Mouse (Mus musculus) stomach, embryonic 16.5 days (tissue): ENCODE results near the gene Slc35b3. TPM values are rescaled to one million over a fixed set of nuclear protein-coding genes. Genes with fewer than 3 reads are reported as not detected.

Experiments
- ATAC-seq: fragments of 200-750 bp; cut with Nextera tagmentation; 2 replicates; pipeline ENCODE4 v1.8.0; 2017; ENCODE audit warnings: moderate number of reproducible peaks, moderate TSS enrichment; ENCODE audit not compliant: insufficient read depth, low FRiP score
- H3K27ac ChIP-seq: fragments of 300-500 bp; sonication (generic); 2 replicates; pipeline ENCODE4 v1.5.1; 2014; ENCODE audit warnings: low read length
- H3K27me3 ChIP-seq: fragments of 300-500 bp; sonication (generic); 2 replicates; pipeline ENCODE4 v1.6.1; 2014; ENCODE audit warnings: low read length, control low read depth, mixed read lengths; ENCODE audit not compliant: control insufficient read depth, insufficient read depth
- H3K36me3 ChIP-seq: fragments of 300-500 bp; sonication (generic); 2 replicates; pipeline ENCODE4 v1.6.1; 2014; ENCODE audit warnings: low read length; ENCODE audit not compliant: control insufficient read depth, insufficient read depth
- H3K4me1 ChIP-seq: fragments of 300-500 bp; sonication (generic); 2 replicates; pipeline ENCODE4 v1.6.1; 2014; ENCODE audit warnings: low read length, control low read depth, mixed read lengths; ENCODE audit not compliant: control insufficient read depth, insufficient read depth
- H3K4me2 ChIP-seq: fragments of 300-500 bp; sonication (generic); 2 replicates; pipeline ENCODE4 v1.6.1; 2014; ENCODE audit warnings: low read depth, low read length, mixed read lengths
- H3K4me3 ChIP-seq: fragments of 300-500 bp; sonication (generic); replicated peaks from 2 replicates; pipeline ENCODE4 v1.5.1; 2014; ENCODE audit warnings: mild to moderate bottlenecking, low read length
- H3K9ac ChIP-seq: fragments of 300-500 bp; sonication (generic); 2 replicates; pipeline ENCODE4 v1.6.1; 2014; ENCODE audit warnings: low read length
- H3K9me3 ChIP-seq: fragments of 300-500 bp; sonication (generic); replicated peaks from 2 replicates; pipeline ENCODE4 v1.6.1; 2016; ENCODE audit warnings: low read length, control low read depth; ENCODE audit not compliant: control insufficient read depth
- WGBS: fragments of 180-500 bp; shearing (Covaris S2); extraction: QIAGEN DNeasy Blood & Tissue Kit; methylation state at CpG from one replicate; pipeline ENCODE4 v1.1.7; 2014; 5-methylcytosine and 5-hydroxymethylcytosine counted together
- polyA plus RNA-seq: library from polyadenylated mRNA; unstranded; fragments of >200 nt; fragmentation: Nextera tagmentation; extraction: Ambion mirVana; gene quantifications from 2 replicates; pipeline ENCODE4 v1.2.1, GENCODE M21; 2015

Gene Slc35b3
- polyA plus RNA-seq = 40.9 and 42.4 TPM in 2 replicates

GRCm38 (mm10) chr13:38960063-38961050, at the start of gene Slc35b3:
Gene Slc35b3 (minus strand): TSS chr13:38960875.
- Histone ChIP-seq H3K9ac (peak within 1 kb of the TSS; percentile 93), H3K36me3 (no peaks in the 10 kb centered on the region), H3K27ac (peak within 1 kb of the TSS; percentile 87), H3K4me1 (peaks cover 17% of the 10 kb centered on the region), H3K27me3 (no peaks in the 10 kb centered on the region), H3K4me3 (peak within 1 kb of the TSS; percentile 91), H3K9me3 (no peaks in the 10 kb centered on the region), H3K4me2 (peak within 1 kb of the TSS; percentile 71)
- WGBS = 1% methylated on average over 67 of the region's 67 CpGs
- peak; percentile 97 for ATAC-seq

DNA sequence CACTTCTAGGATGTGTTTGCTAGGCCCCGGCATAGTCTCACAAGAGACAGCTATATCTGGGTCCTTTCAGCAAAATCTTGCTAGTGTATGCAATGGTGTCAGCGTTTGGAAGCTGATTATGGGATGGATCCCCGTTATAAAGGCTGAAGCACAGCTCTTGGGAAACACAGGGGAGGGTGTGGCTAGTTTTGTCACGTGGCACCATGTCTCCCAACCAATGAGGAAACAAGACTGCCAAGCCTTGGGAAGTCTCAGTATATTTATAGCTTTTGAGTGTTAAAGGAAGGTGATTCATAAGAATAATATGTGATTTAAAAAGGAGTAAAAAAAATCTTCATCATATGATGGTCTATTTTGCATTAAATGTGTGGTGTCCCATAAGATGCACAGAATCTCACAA, 49.6 kb upstream of the Slc35b3 start:
- H3K27me3 ChIP-seq = no peaks in the 10 kb centered on the region
- no peak for ATAC-seq
- no peaks in the 10 kb centered on the region for H3K9me3 ChIP-seq
- H3K27ac ChIP-seq = no peak overlapping the region
- 75% methylated on average over 4 of the region's 4 CpGs for WGBS
- H3K4me3 ChIP-seq = no peak overlapping the region
- H3K9ac ChIP-seq = no peak overlapping the region
- no peaks in the 10 kb centered on the region for H3K4me1 ChIP-seq
- no peaks in the 10 kb centered on the region for H3K36me3 ChIP-seq
- no peak overlapping the region for H3K4me2 ChIP-seq

DNA sequence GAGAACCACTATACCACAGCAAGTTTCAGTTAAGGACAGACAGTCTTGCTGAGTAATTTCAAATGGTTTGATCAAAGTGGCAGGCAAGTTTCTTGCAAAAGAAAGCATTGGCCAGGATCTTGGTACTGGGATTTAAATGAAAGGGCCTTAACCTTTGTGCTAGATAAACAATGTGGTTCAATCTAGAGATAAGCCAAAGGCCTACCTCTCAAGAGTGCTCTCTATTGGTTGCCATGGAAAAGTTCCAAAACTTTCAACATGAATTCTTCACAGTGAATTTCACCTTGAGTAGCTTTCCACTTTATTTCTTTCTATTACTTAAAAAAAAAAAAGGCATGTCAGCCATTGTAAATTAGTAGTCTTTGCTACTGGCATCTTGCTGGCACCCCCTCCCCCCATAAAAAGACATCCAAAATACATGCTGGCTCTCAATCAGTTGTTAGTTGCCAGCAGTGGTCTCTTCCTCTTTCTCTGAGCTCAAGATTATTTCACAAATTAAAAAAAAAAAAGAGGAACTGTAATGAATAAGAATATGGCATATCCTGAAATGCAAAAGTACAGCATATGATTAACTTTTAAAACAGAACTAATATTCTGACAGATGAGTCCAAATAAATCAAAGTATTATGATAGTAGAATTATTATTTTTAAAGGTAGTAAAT, 42.6 kb upstream of the Slc35b3 start:
- Histone ChIP-seq H3K4me2 (no peak overlapping the region), H3K27me3 (no peaks in the 10 kb centered on the region), H3K9me3 (no peaks in the 10 kb centered on the region), H3K4me1 (no peaks in the 10 kb centered on the region), H3K4me3 (no peak overlapping the region), H3K27ac (no peak overlapping the region), H3K9ac (no peak overlapping the region), H3K36me3 (no peaks in the 10 kb centered on the region)
- no peak for ATAC-seq

- Histone ChIP-seq H3K27ac (no peak overlapping the region), H3K36me3 (no peaks in the 10 kb centered on the region), H3K4me3 (no peak overlapping the region), H3K4me1 (no peaks in the 10 kb centered on the region), H3K9me3 (no peaks in the 10 kb centered on the region), H3K9ac (no peak overlapping the region), H3K27me3 (no peaks in the 10 kb centered on the region), H3K4me2 (no peak overlapping the region)
- ATAC-seq = no peak
- WGBS = 77% methylated on average over 1 of the region's 1 CpGs
Measured at GRCm38 (mm10) chr13:39002424-39002823, 41.7 kb upstream of the Slc35b3 start.

GRCm38 (mm10) chr13:39001434-39001833, 40.8 kb upstream of the Slc35b3 start:
- Histone ChIP-seq H3K9ac (no peak overlapping the region), H3K9me3 (no peaks in the 10 kb centered on the region)
- WGBS = 90% methylated on average over 11 of the region's 11 CpGs

DNA sequence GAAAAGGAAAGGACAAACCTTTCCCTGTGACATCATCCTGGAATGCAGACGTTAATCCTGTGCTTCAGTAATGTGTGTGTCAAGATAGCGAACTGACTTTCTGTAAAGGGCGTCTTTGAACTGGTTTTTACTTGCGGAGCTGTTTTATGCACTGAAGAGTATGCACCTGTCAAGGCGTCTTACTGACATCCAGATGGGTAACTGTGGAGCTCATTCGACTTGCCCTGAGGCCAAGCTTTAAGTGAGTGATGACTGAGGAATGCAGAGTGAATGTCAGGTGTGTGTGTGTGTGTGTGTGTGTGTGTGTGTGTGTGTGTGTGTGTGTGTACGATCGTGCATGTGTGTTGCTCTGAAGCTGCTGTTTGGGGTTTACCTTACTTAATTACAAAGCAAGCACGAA, 38.3 kb upstream of the Slc35b3 start:
- ATAC-seq = no peak
- no peaks in the 10 kb centered on the region for H3K9me3 ChIP-seq
- 52% methylated on average over 9 of the region's 9 CpGs for whole genome bisulfite sequencing
- H3K27ac ChIP-seq = no peak overlapping the region
- no peaks in the 10 kb centered on the region for H3K4me1 ChIP-seq
- no peak overlapping the region for H3K9ac ChIP-seq
- H3K27me3 ChIP-seq = no peaks in the 10 kb centered on the region
- no peaks in the 10 kb centered on the region for H3K36me3 ChIP-seq
- H3K4me3 ChIP-seq = no peak overlapping the region
- H3K4me2 ChIP-seq = no peak overlapping the region

More at GRCm38 (mm10) chr13:39001434-39001833, 40.8 kb upstream of the Slc35b3 start:
- no peak overlapping the region for H3K27ac ChIP-seq
- no peak overlapping the region for H3K4me3 ChIP-seq
- no peak overlapping the region for H3K4me2 ChIP-seq
- no peaks in the 10 kb centered on the region for H3K27me3 ChIP-seq
- H3K4me1 ChIP-seq = no peaks in the 10 kb centered on the region
- H3K36me3 ChIP-seq = no peaks in the 10 kb centered on the region
- ATAC-seq = no peak

- Histone ChIP-seq H3K27ac (no peak overlapping the region), H3K4me1 (no peaks in the 10 kb centered on the region), H3K4me2 (no peak overlapping the region), H3K36me3 (no peaks in the 10 kb centered on the region), H3K9ac (no peak overlapping the region), H3K4me3 (no peak overlapping the region), H3K27me3 (no peaks in the 10 kb centered on the region), H3K9me3 (no peaks in the 10 kb centered on the region)
- whole genome bisulfite sequencing = 20% methylated on average over 5 of the region's 5 CpGs
- no peak for ATAC-seq
Measured at GRCm38 (mm10) chr13:38992529-38992928, 31.9 kb upstream of the Slc35b3 start.

GRCm38 (mm10) chr13:38983751-38984150, 23.1 kb upstream of the Slc35b3 start:
- no peak for ATAC-seq
- Histone ChIP-seq H3K36me3 (no peaks in the 10 kb centered on the region), H3K27me3 (no peaks in the 10 kb centered on the region), H3K9ac (no peak overlapping the region), H3K4me3 (no peak overlapping the region), H3K4me1 (no peaks in the 10 kb centered on the region), H3K9me3 (no peaks in the 10 kb centered on the region), H3K4me2 (no peak overlapping the region), H3K27ac (no peak overlapping the region)
- WGBS = 50% methylated on average over 5 of the region's 5 CpGs

GRCm38 (mm10) chr13:38980900-38981299, 20.2 kb upstream of the Slc35b3 start:
- no peaks in the 10 kb centered on the region for H3K36me3 ChIP-seq
- H3K27me3 ChIP-seq = no peaks in the 10 kb centered on the region
- no peak overlapping the region for H3K27ac ChIP-seq
- H3K9me3 ChIP-seq = no peaks in the 10 kb centered on the region
- ATAC-seq = no peak
- no peaks in the 10 kb centered on the region for H3K4me1 ChIP-seq
- no peak overlapping the region for H3K4me3 ChIP-seq
- no peak overlapping the region for H3K4me2 ChIP-seq
- no peak overlapping the region for H3K9ac ChIP-seq
- 62% methylated on average over 3 of the region's 3 CpGs for WGBS
